Mouse (Mus musculus): ENCODE measurements around the gene Fam71e2. TPM values are rescaled to one million over a fixed set of nuclear protein-coding genes. Genes with fewer than 3 reads are reported as not detected.
A peak's percentile ranks its signal among the peaks of the same experiment; 100 is the strongest.

The Fam71e2 gene
- polyA plus RNA-seq, 1 experiment from 2014 or later, result not detected

- H3K27ac ChIP-seq, result peak within 1 kb of the TSS; percentile 89
- peak; percentile 89 for ATAC-seq (ENCODE audit: low FRiP score)
- H3K4me3 ChIP-seq, result peak within 1 kb of the TSS; percentile 84
- no peaks in the 10 kb centered on the region for H3K9me3 ChIP-seq (replicated peaks)
- peak within 1 kb of the TSS; percentile 96 for H3K9ac ChIP-seq
- 1% methylated on average over 54 of the region's 54 CpGs for WGBS
- peaks cover 19% of the 10 kb centered on the region for H3K4me1 ChIP-seq
- H3K27me3 ChIP-seq, result peaks cover 14% of the 10 kb centered on the region
- peaks cover 36% of the 10 kb centered on the region for H3K36me3 ChIP-seq
- peak within 1 kb of the TSS; percentile 88 for H3K4me2 ChIP-seq (replicated peaks)
Measured at GRCm38 (mm10) chr7:4792278-4793212, 21.4 kb upstream of the Fam71e2 start, which contains the start of gene Rpl28. Rpl28 (plus strand) TSS chr7:4792874.

GRCm38 (mm10) chr7:4789436-4789935 lies 18.4 kb upstream of the Fam71e2 start, which contains the start of gene Tmem238:
Tmem238 (minus strand) TSS chr7:4789656.
- Histone ChIP-seq H3K9me3 (replicated peaks) (no peaks in the 10 kb centered on the region), H3K4me1 (peaks cover 19% of the 10 kb centered on the region), H3K9ac (peak within 1 kb of the TSS; percentile 78), H3K27ac (peak within 1 kb of the TSS; percentile 62; the same call in 1 of the 2 replicates), H3K36me3 (peaks cover 8% of the 10 kb centered on the region), H3K4me3 (peak within 1 kb of the TSS; percentile 51), H3K27me3 (peaks cover 19% of the 10 kb centered on the region), H3K4me2 (replicated peaks) (peak within 1 kb of the TSS; percentile 88)
- 9% methylated on average over 40 of the region's 40 CpGs for WGBS
- no peak for ATAC-seq (ENCODE audit: low FRiP score)

GRCm38 (mm10) chr7:4788499-4789435 lies 17.7 kb upstream of the Fam71e2 start:
- Histone ChIP-seq H3K4me1 (peaks cover 14% of the 10 kb centered on the region), H3K9ac (peak overlapping the region; percentile 78), H3K36me3 (peaks cover under 1% of the 10 kb centered on the region; the same call in 1 of the 2 replicates), H3K27me3 (peaks cover 19% of the 10 kb centered on the region), H3K4me2 (replicated peaks) (peak overlapping the region; percentile 88), H3K9me3 (replicated peaks) (no peaks in the 10 kb centered on the region), H3K4me3 (peak overlapping the region; percentile 51), H3K27ac (peak overlapping the region; percentile 62; the same call in 1 of the 2 replicates)
- 2% methylated on average over 64 of the region's 64 CpGs for WGBS
- ATAC-seq (ENCODE audit: low FRiP score), result peak; percentile 30

GRCm38 (mm10) chr7:4783667-4784268 lies 12.7 kb upstream of the Fam71e2 start:
- no peak overlapping the region for H3K4me3 ChIP-seq
- no peak overlapping the region for H3K27ac ChIP-seq
- H3K9ac ChIP-seq, result no peak overlapping the region
- ATAC-seq (ENCODE audit: low FRiP score), result no peak
- 79% methylated on average over 14 of the region's 14 CpGs for WGBS
- no peaks in the 10 kb centered on the region for H3K36me3 ChIP-seq
- H3K9me3 ChIP-seq (replicated peaks), result no peaks in the 10 kb centered on the region
- H3K4me2 ChIP-seq (replicated peaks), result no peak overlapping the region
- H3K27me3 ChIP-seq, result peaks cover 52% of the 10 kb centered on the region
- H3K4me1 ChIP-seq, result peaks cover 6% of the 10 kb centered on the region

GRCm38 (mm10) chr7:4782759-4783158 lies 11.7 kb upstream of the Fam71e2 start, which contains the start of the genes Il11 and Tmem190:
Il11 (minus strand) TSS chr7:4782859.
Tmem190 (plus strand) TSS chr7:4782937.
- Histone ChIP-seq H3K4me1 (peaks cover 5% of the 10 kb centered on the region; the same call in 1 of the 2 replicates), H3K27me3 (peaks cover 55% of the 10 kb centered on the region), H3K9me3 (replicated peaks) (no peaks in the 10 kb centered on the region), H3K4me2 (replicated peaks) (no peak within 1 kb of the TSS), H3K4me3 (no peak within 1 kb of the TSS), H3K27ac (no peak within 1 kb of the TSS), H3K36me3 (no peaks in the 10 kb centered on the region), H3K9ac (no peak within 1 kb of the TSS)
- WGBS, result 71% methylated on average over 2 of the region's 2 CpGs
- ATAC-seq (ENCODE audit: low FRiP score), result no peak

- peaks cover 11% of the 10 kb centered on the region; the same call in 1 of the 2 replicates for H3K4me1 ChIP-seq
- peaks cover 55% of the 10 kb centered on the region for H3K27me3 ChIP-seq
- H3K36me3 ChIP-seq, result no peaks in the 10 kb centered on the region
- 48% methylated on average over 3 of the region's 3 CpGs for WGBS
- H3K9me3 ChIP-seq (replicated peaks), result no peaks in the 10 kb centered on the region
- H3K9ac ChIP-seq, result no peak overlapping the region
- no peak overlapping the region for H3K27ac ChIP-seq
- no peak for ATAC-seq (ENCODE audit: low FRiP score)
- H3K4me3 ChIP-seq, result no peak overlapping the region
- H3K4me2 ChIP-seq (replicated peaks), result no peak overlapping the region
Measured at GRCm38 (mm10) chr7:4782130-4782529, 11.0 kb upstream of the Fam71e2 start.

- H3K27me3 ChIP-seq, result peaks cover 77% of the 10 kb centered on the region
- H3K4me2 ChIP-seq (replicated peaks), result no peak overlapping the region
- H3K36me3 ChIP-seq, result no peaks in the 10 kb centered on the region
- H3K27ac ChIP-seq, result no peak overlapping the region
- no peaks in the 10 kb centered on the region for H3K9me3 ChIP-seq (replicated peaks)
- peaks cover 15% of the 10 kb centered on the region for H3K4me1 ChIP-seq
- H3K4me3 ChIP-seq, result no peak overlapping the region
- WGBS, result 43% methylated on average over 3 of the region's 5 CpGs
- no peak overlapping the region for H3K9ac ChIP-seq
- no peak for ATAC-seq (ENCODE audit: low FRiP score)
Measured at GRCm38 (mm10) chr7:4779921-4780320, 8.8 kb upstream of the Fam71e2 start.

GRCm38 (mm10) chr7:4777851-4778637 lies 6.9 kb upstream of the Fam71e2 start:
- no peak overlapping the region for H3K27ac ChIP-seq
- H3K27me3 ChIP-seq, result peaks cover 76% of the 10 kb centered on the region
- peak overlapping the region; percentile 36 for H3K9ac ChIP-seq

GRCm38 (mm10) chr7:4776861-4777830 lies 6.0 kb upstream of the Fam71e2 start:
- Histone ChIP-seq H3K9me3 (replicated peaks) (no peaks in the 10 kb centered on the region), H3K4me2 (replicated peaks) (peak overlapping the region; percentile 51), H3K36me3 (no peaks in the 10 kb centered on the region), H3K4me3 (peak overlapping the region; percentile 32), H3K9ac (peak overlapping the region; percentile 52), H3K27me3 (peaks cover 71% of the 10 kb centered on the region), H3K4me1 (peaks cover 15% of the 10 kb centered on the region), H3K27ac (no peak overlapping the region)
- 1% methylated on average over 37 of the region's 56 CpGs for WGBS
- ATAC-seq (ENCODE audit: low FRiP score), result peak; percentile 75

More at GRCm38 (mm10) chr7:4777851-4778637, 6.9 kb upstream of the Fam71e2 start:
- peaks cover 15% of the 10 kb centered on the region for H3K4me1 ChIP-seq
- H3K36me3 ChIP-seq, result no peaks in the 10 kb centered on the region
- H3K4me2 ChIP-seq (replicated peaks), result peak overlapping the region; percentile 51
- 3% methylated on average over 20 of the region's 20 CpGs for WGBS
- no peaks in the 10 kb centered on the region for H3K9me3 ChIP-seq (replicated peaks)
- no peak for ATAC-seq (ENCODE audit: low FRiP score)
- no peak overlapping the region for H3K4me3 ChIP-seq

- H3K9me3 ChIP-seq (replicated peaks), result no peaks in the 10 kb centered on the region
- H3K4me2 ChIP-seq (replicated peaks), result no peak overlapping the region
- no peaks in the 10 kb centered on the region for H3K36me3 ChIP-seq
- H3K27me3 ChIP-seq, result peaks cover 66% of the 10 kb centered on the region
- peaks cover 15% of the 10 kb centered on the region for H3K4me1 ChIP-seq
- ATAC-seq (ENCODE audit: low FRiP score), result no peak
- no peak overlapping the region for H3K9ac ChIP-seq
- no peak overlapping the region for H3K27ac ChIP-seq
- 48% methylated on average over 10 of the region's 10 CpGs for WGBS
- no peak overlapping the region for H3K4me3 ChIP-seq
Measured at GRCm38 (mm10) chr7:4776131-4776530, 5.0 kb upstream of the Fam71e2 start.
